Mouse (Mus musculus) midbrain, embryonic 16.5 days (tissue): ENCODE measurements around the gene Auts2. TPM values are rescaled to one million over a fixed set of nuclear protein-coding genes. Genes with fewer than 3 reads are reported as not detected.

Experiments used
- ATAC-seq: fragments of 200-750 bp; cut with Nextera tagmentation; 2 replicates; pipeline ENCODE4 v1.8.0; 2017; ENCODE audit warnings: moderate TSS enrichment
- H3K27ac ChIP-seq: fragments of 300-500 bp; sonication (generic); 2 replicates; pipeline ENCODE4 v1.5.1; 2014; ENCODE audit warnings: mild to moderate bottlenecking, low read length, mixed read lengths
- H3K27me3 ChIP-seq: fragments of 300-500 bp; sonication (generic); 2 replicates; pipeline ENCODE4 v1.6.1; 2014; ENCODE audit warnings: low read depth, low read length, mixed read lengths; ENCODE audit not compliant: control insufficient read depth, insufficient read depth
- H3K36me3 ChIP-seq: fragments of 300-500 bp; sonication (generic); 2 replicates; pipeline ENCODE4 v1.6.1; 2014; ENCODE audit warnings: mild to moderate bottlenecking, low read length, moderate library complexity, mixed read lengths; ENCODE audit not compliant: control insufficient read depth, insufficient read depth
- H3K4me1 ChIP-seq: fragments of 300-500 bp; sonication (generic); 2 replicates; pipeline ENCODE4 v1.6.1; 2014; ENCODE audit warnings: mild to moderate bottlenecking, low read length, mixed read lengths; ENCODE audit not compliant: control insufficient read depth, insufficient read depth
- H3K4me2 ChIP-seq: fragments of 300-500 bp; sonication (generic); 2 replicates; pipeline ENCODE4 v1.6.1; 2014; ENCODE audit warnings: mild to moderate bottlenecking, low read length, mixed read lengths
- H3K4me3 ChIP-seq: fragments of 300-500 bp; sonication (generic); 2 replicates; pipeline ENCODE4 v1.5.1; 2014; ENCODE audit warnings: low read depth, mild to moderate bottlenecking, low read length, moderate library complexity, mixed read lengths
- H3K9ac ChIP-seq: fragments of 300-500 bp; sonication (generic); 2 replicates; pipeline ENCODE4 v1.6.1; 2014; ENCODE audit warnings: low read depth, low read length, mixed read lengths
- H3K9me3 ChIP-seq: fragments of 300-500 bp; sonication (generic); replicated peaks from 2 replicates; pipeline ENCODE4 v1.6.1; 2014; ENCODE audit warnings: mild to moderate bottlenecking, low read length, mixed read lengths; ENCODE audit not compliant: control insufficient read depth, poor library complexity, severe bottlenecking
- WGBS: fragments of 180-500 bp; shearing (Covaris S2); extraction: QIAGEN DNeasy Blood & Tissue Kit; methylation state at CpG from one replicate; pipeline ENCODE4 v1.1.7; 2014; 5-methylcytosine and 5-hydroxymethylcytosine counted together
- polyA plus RNA-seq: library from polyadenylated mRNA; unstranded; fragments of >200 nt; fragmentation: Nextera tagmentation; extraction: Ambion mirVana; gene quantifications from 2 replicates; pipeline ENCODE4 v1.2.1, GENCODE M21; 2015

Gene Auts2
- polyA plus RNA-seq, 1 experiment from 2014 or later = 49.8 TPM

- no peak for ATAC-seq
Observed at GRCm38 (mm10) chr5:131971901-131972300, 571.2 kb downstream of the Auts2 start.

GRCm38 (mm10) chr5:131965499-131965898 is 577.6 kb downstream of the Auts2 start:
- 83% methylated on average over 6 of the region's 6 CpGs for WGBS
- Histone ChIP-seq H3K4me3 (no peak overlapping the region), H3K4me2 (no peak overlapping the region), H3K36me3 (no peaks in the 10 kb centered on the region), H3K27ac (no peak overlapping the region), H3K9ac (no peak overlapping the region), H3K4me1 (peaks cover 20% of the 10 kb centered on the region), H3K27me3 (no peaks in the 10 kb centered on the region), H3K9me3 (no peaks in the 10 kb centered on the region)
- no peak for ATAC-seq

More at GRCm38 (mm10) chr5:131971901-131972300, 571.2 kb downstream of the Auts2 start:
- 85% methylated on average over 2 of the region's 2 CpGs for WGBS
- Histone ChIP-seq H3K4me3 (no peak overlapping the region), H3K9me3 (no peaks in the 10 kb centered on the region), H3K36me3 (no peaks in the 10 kb centered on the region), H3K4me2 (no peak overlapping the region), H3K4me1 (peaks cover 17% of the 10 kb centered on the region), H3K9ac (no peak overlapping the region), H3K27ac (no peak overlapping the region; the same call in 1 of the 2 replicates), H3K27me3 (no peaks in the 10 kb centered on the region)

- Histone ChIP-seq H3K9me3 (no peaks in the 10 kb centered on the region), H3K27me3 (no peaks in the 10 kb centered on the region), H3K4me1 (peaks cover 20% of the 10 kb centered on the region), H3K27ac (no peak overlapping the region), H3K4me3 (no peak overlapping the region), H3K36me3 (no peaks in the 10 kb centered on the region), H3K4me2 (no peak overlapping the region), H3K9ac (no peak overlapping the region)
- ATAC-seq = no peak
- WGBS = 87% methylated on average over 4 of the region's 4 CpGs
Observed at GRCm38 (mm10) chr5:131963565-131963964, 579.6 kb downstream of the Auts2 start.

- no peaks in the 10 kb centered on the region for H3K36me3 ChIP-seq
- H3K9ac ChIP-seq = no peak overlapping the region
- ATAC-seq = no peak
- no peak overlapping the region for H3K4me3 ChIP-seq
- peaks cover 3% of the 10 kb centered on the region for H3K4me1 ChIP-seq
- no peak overlapping the region for H3K4me2 ChIP-seq
- no peaks in the 10 kb centered on the region for H3K27me3 ChIP-seq
- H3K9me3 ChIP-seq = no peaks in the 10 kb centered on the region
- WGBS = 90% methylated on average over 2 of the region's 2 CpGs
- H3K27ac ChIP-seq = no peak overlapping the region
Observed at GRCm38 (mm10) chr5:131961859-131962258, 581.3 kb downstream of the Auts2 start.

- no peak for ATAC-seq
- no peaks in the 10 kb centered on the region for H3K27me3 ChIP-seq
- H3K4me1 ChIP-seq = no peaks in the 10 kb centered on the region
Observed at GRCm38 (mm10) chr5:131960432-131960831, 582.7 kb downstream of the Auts2 start.

GRCm38 (mm10) chr5:131956998-131957397 is 586.1 kb downstream of the Auts2 start:
- H3K36me3 ChIP-seq = no peaks in the 10 kb centered on the region
- H3K9me3 ChIP-seq = no peaks in the 10 kb centered on the region
- H3K27ac ChIP-seq = no peak overlapping the region
- no peaks in the 10 kb centered on the region for H3K27me3 ChIP-seq
- H3K4me3 ChIP-seq = no peak overlapping the region
- H3K4me2 ChIP-seq = no peak overlapping the region
- WGBS = 62% methylated on average over 3 of the region's 3 CpGs
- H3K4me1 ChIP-seq = no peaks in the 10 kb centered on the region
- no peak for ATAC-seq
- no peak overlapping the region for H3K9ac ChIP-seq

More at GRCm38 (mm10) chr5:131960432-131960831, 582.7 kb downstream of the Auts2 start:
- Histone ChIP-seq H3K27ac (no peak overlapping the region), H3K4me3 (no peak overlapping the region), H3K9me3 (no peaks in the 10 kb centered on the region), H3K9ac (no peak overlapping the region), H3K36me3 (no peaks in the 10 kb centered on the region), H3K4me2 (no peak overlapping the region)

- H3K27me3 ChIP-seq = no peaks in the 10 kb centered on the region
- H3K9me3 ChIP-seq = no peaks in the 10 kb centered on the region
- no peak overlapping the region for H3K4me3 ChIP-seq
- no peaks in the 10 kb centered on the region for H3K4me1 ChIP-seq
- ATAC-seq = no peak
- H3K9ac ChIP-seq = no peak overlapping the region
- 62% methylated on average over 7 of the region's 7 CpGs for WGBS
- no peak overlapping the region for H3K4me2 ChIP-seq
- no peak overlapping the region for H3K27ac ChIP-seq
- H3K36me3 ChIP-seq = no peaks in the 10 kb centered on the region
Observed at GRCm38 (mm10) chr5:131956090-131956489, 587.1 kb downstream of the Auts2 start.

GRCm38 (mm10) chr5:131955227-131956016 is 587.7 kb downstream of the Auts2 start:
- Histone ChIP-seq H3K9ac (no peak overlapping the region), H3K9me3 (no peaks in the 10 kb centered on the region), H3K36me3 (no peaks in the 10 kb centered on the region), H3K4me2 (no peak overlapping the region), H3K27ac (no peak overlapping the region), H3K4me3 (no peak overlapping the region), H3K4me1 (no peaks in the 10 kb centered on the region), H3K27me3 (no peaks in the 10 kb centered on the region)
- ATAC-seq = no peak
- 85% methylated on average over 8 of the region's 8 CpGs for WGBS

GRCm38 (mm10) chr5:131948571-131949151 is 594.5 kb downstream of the Auts2 start:
- Histone ChIP-seq H3K4me3 (no peak overlapping the region), H3K4me1 (peaks cover 12% of the 10 kb centered on the region), H3K9me3 (no peaks in the 10 kb centered on the region), H3K4me2 (no peak overlapping the region), H3K36me3 (no peaks in the 10 kb centered on the region), H3K27ac (peak overlapping the region; percentile 68), H3K27me3 (no peaks in the 10 kb centered on the region), H3K9ac (0 out of 2 replicates have a peak overlapping the region, but pooled peaks have one; percentile 16)
- 14% methylated on average over 7 of the region's 7 CpGs for WGBS
- ATAC-seq = no peak
